Mouse (Mus musculus) CD4-positive helper T cell, adult 2 months (primary cell): ENCODE measurements around the gene Apold1.

Source experiments
- DNase-seq: peaks from one replicate; pipeline ENCODE4 v3.0.0-alpha.2; 2012; ENCODE audit warnings: low read depth, missing footprints, low spot score

The Apold1 gene

GRCm38 (mm10) chr6:134981231-134982062 is at the start of gene Apold1:
TSS of gene Apold1 (plus strand) at chr6:134981718.
- peak; percentile 60 for DNase-seq

GRCm38 (mm10) chr6:134932486-134933206 is 48.9 kb upstream of the Apold1 start:
- peak; percentile 46 for DNase-seq

GRCm38 (mm10) chr6:134933207-134933558 is 48.3 kb upstream of the Apold1 start:
- DNase-seq: no peak

- DNase-seq: no peak
These were observed 47.2 kb upstream of the Apold1 start for GRCm38 (mm10) chr6:134934305-134934704.

GRCm38 (mm10) chr6:134939781-134940180 is 41.7 kb upstream of the Apold1 start:
- DNase-seq: no peak

- DNase-seq: no peak
These were observed 37.6 kb upstream of the Apold1 start for GRCm38 (mm10) chr6:134943759-134944407.

GRCm38 (mm10) chr6:134946054-134946453 is 35.5 kb upstream of the Apold1 start:
- DNase-seq: no peak

GRCm38 (mm10) chr6:134946858-134947257 is 34.7 kb upstream of the Apold1 start:
- peak; percentile 77 for DNase-seq

- peak; percentile 86 for DNase-seq
These were observed 34.0 kb upstream of the Apold1 start for GRCm38 (mm10) chr6:134947311-134948087.

GRCm38 (mm10) chr6:134948522-134949061 is 32.9 kb upstream of the Apold1 start:
- DNase-seq: no peak

GRCm38 (mm10) chr6:134949241-134949640 is 32.3 kb upstream of the Apold1 start:
- no peak for DNase-seq

GRCm38 (mm10) chr6:134951364-134951763 is 30.2 kb upstream of the Apold1 start:
- DNase-seq: no peak

GRCm38 (mm10) chr6:134953976-134954375 is 27.5 kb upstream of the Apold1 start:
- DNase-seq: no peak

- DNase-seq: no peak
These were observed 25.1 kb upstream of the Apold1 start for GRCm38 (mm10) chr6:134956388-134956787.

GRCm38 (mm10) chr6:134961286-134961685 is 20.2 kb upstream of the Apold1 start:
- no peak for DNase-seq

- DNase-seq: no peak
These were observed 19.5 kb upstream of the Apold1 start for GRCm38 (mm10) chr6:134961858-134962517.

GRCm38 (mm10) chr6:134962518-134962893 is 19.0 kb upstream of the Apold1 start:
- no peak for DNase-seq

- no peak for DNase-seq
These were observed 17.6 kb upstream of the Apold1 start for GRCm38 (mm10) chr6:134963910-134964309.

GRCm38 (mm10) chr6:134966681-134967080 is 14.8 kb upstream of the Apold1 start:
- DNase-seq: no peak

GRCm38 (mm10) chr6:134968326-134968725 is 13.2 kb upstream of the Apold1 start:
- no peak for DNase-seq

GRCm38 (mm10) chr6:134969498-134969897 is 12.0 kb upstream of the Apold1 start:
- DNase-seq: no peak
